Mouse (Mus musculus): ENCODE data around the gene Gdap1l1. TPM values are rescaled to one million over a fixed set of nuclear protein-coding genes. Genes with fewer than 3 reads are reported as not detected.
A peak's percentile ranks its signal among the peaks of the same experiment; 100 is the strongest.

Gene Gdap1l1
- total and polyA plus RNA-seq, 3 experiments: 0.25 TPM; not detected in 2

DNA sequence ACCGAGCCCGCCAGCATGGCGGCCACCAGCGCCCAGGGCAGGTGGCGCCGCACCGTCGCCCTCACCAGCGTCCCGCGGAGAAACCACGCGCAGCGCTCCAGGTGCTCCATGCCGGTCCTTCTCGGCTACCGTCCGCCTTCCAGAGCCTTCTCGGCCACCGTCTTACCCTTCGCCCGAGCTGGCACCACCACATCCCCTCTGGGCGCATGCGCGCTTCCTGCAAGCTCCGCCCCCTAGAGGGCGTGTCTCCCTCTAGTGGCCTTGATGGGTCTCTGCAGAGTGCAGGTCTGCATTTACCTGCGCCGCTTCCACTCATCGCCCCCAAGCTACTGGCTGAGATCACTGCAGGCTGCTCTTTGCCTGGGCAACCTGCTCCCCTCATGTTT lies 34.2 kb downstream of the Gdap1l1 start, which contains the start of gene Fitm2:
Gene Fitm2, minus strand, starts transcription at position 164 of the 386 bp plus-strand sequence.
- peak within 1 kb of the TSS; percentile 98 for H3K27ac ChIP-seq
- peak; percentile 99 for TF ChIP-seq CTCF (IDR thresholded peaks at IDR 0.05)
- peak; percentile 73 for TF ChIP-seq POLR2A (IDR thresholded peaks at IDR 0.05; ENCODE audit: insufficient read depth, low read depth, low read length)
- peak; percentile 88 for TF ChIP-seq EP300 (IDR thresholded peaks at IDR 0.05; ENCODE audit: insufficient read depth, low read depth, low read length)
- no peaks in the 10 kb centered on the region; the same call in 1 of the 2 replicates for H3K4me1 ChIP-seq (ENCODE audit: control insufficient read depth, insufficient read depth, low read length)
- 0 out of 2 replicates have a peak, but pooled peaks cover 1% of the 10 kb centered on the region for H3K79me2 ChIP-seq (replicated peaks; ENCODE audit: control insufficient read depth, insufficient read depth, low read length)
- no peaks in the 10 kb centered on the region for H3K27me3 ChIP-seq (ENCODE audit: control insufficient read depth, insufficient read depth, low read length)
- peak; percentile 94 to 96 for DNase-seq
- peak within 1 kb of the TSS; percentile 79 for H3K4me3 ChIP-seq
- under 1% methylated on average over 30 of the region's 30 CpGs for WGBS
- H3K36me3 ChIP-seq (ENCODE audit: control insufficient read depth, insufficient read depth, low read length): peaks cover 8% of the 10 kb centered on the region
- intact Hi-C loops (cut with DNase I): loop anchor here (2.0 kb wide), 2 partner anchors 20 to 52 kb away; no protein-coding TSS in a partner anchor
- H3K9ac ChIP-seq (ENCODE audit: low read depth, low read length): peak within 1 kb of the TSS; percentile 91

DNA sequence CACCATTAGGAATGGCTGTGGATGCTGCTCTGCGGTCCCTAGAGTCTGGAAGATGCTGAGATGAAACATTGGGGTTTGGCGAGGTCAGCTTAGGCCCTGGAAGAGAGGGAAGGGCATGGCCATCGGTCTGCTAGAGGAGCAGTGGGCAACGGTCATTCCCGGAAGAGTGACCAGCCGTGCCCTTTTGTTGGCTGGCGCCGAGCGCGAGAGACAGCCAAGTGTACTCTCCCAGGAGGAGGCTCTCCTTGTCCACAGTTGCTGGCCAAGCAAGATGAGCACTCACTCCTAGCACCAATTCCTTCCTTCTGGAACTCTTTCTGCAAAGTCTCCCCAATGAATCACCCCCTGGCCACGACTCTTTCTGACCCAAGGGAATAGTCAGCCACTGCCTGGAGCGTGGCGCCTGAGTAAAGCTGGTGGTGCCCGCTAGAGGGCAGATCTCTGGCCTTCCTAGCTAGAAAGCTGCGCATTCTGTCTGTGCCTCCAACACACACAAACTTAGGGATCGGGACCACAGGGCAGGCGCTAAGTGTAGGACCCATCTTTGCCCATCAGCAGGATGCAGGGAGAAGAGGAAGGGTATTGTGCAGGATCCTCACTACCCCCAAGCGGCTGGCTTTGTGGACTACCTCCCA lies 42.0 kb downstream of the Gdap1l1 start:
- Histone ChIP-seq H3K9ac (ENCODE audit: low read depth, low read length) (no peak overlapping the region), H3K4me1 (ENCODE audit: control insufficient read depth, insufficient read depth, low read length) (no peaks in the 10 kb centered on the region)
- no peak for DNase-seq

DNA sequence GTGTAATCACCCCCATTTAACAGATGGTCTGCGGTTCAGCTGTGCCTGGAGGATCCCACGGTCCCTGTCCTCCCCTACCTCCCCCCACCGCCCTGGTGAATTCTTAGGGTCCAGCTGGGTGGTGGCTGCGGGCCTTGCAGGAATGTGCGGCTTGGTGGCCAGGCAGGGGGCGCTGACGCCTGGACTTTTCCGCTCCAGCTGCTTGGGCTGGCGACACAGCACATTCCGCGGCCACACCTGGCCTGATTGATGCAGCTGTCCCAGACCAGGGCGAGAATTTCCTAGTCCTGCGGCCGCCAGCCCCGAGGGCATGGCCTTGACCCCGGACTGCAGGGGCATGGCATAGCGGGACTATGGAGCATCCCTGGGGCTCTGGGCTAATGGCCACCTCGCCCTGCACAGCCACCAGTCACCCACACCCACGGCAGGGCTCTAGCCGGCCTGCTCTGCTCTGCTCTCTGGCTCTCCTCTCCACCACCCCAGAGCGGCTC lies 43.3 kb downstream of the Gdap1l1 start:
- Histone ChIP-seq H3K27me3 (ENCODE audit: control insufficient read depth, insufficient read depth, low read length) (peaks cover 9% of the 10 kb centered on the region; the same call in 1 of the 2 replicates), H3K4me3 (no peak overlapping the region), H3K4me1 (ENCODE audit: control insufficient read depth, insufficient read depth, low read length) (no peaks in the 10 kb centered on the region), H3K9ac (ENCODE audit: low read depth, low read length) (no peak overlapping the region), H3K79me2 (replicated peaks; ENCODE audit: control insufficient read depth, insufficient read depth, low read length) (no peaks in the 10 kb centered on the region), H3K27ac (no peak overlapping the region), H3K36me3 (ENCODE audit: control insufficient read depth, insufficient read depth, low read length) (no peaks in the 10 kb centered on the region)
- intact Hi-C loops (cut with DNase I): no loop called here
- TF ChIP-seq CTCF (IDR thresholded peaks at IDR 0.05) (0 out of 2 replicates have a peak, but pooled peaks have one; percentile 15), POLR2A (IDR thresholded peaks at IDR 0.05; ENCODE audit: insufficient read depth, low read depth, low read length) (no peak)
- DNase-seq: no peak
- WGBS: 4% methylated on average over 21 of the region's 21 CpGs

More for the DNA sequence above, 42.0 kb downstream of the Gdap1l1 start:
- H3K27ac ChIP-seq: no peak overlapping the region
- peaks cover 9% of the 10 kb centered on the region; the same call in 1 of the 2 replicates for H3K27me3 ChIP-seq (ENCODE audit: control insufficient read depth, insufficient read depth, low read length)
- intact Hi-C loops (cut with DNase I): no loop called here
- 51% methylated on average over 18 of the region's 18 CpGs for whole genome bisulfite sequencing
- no peak overlapping the region for H3K4me3 ChIP-seq
- H3K79me2 ChIP-seq (replicated peaks; ENCODE audit: control insufficient read depth, insufficient read depth, low read length): no peaks in the 10 kb centered on the region
- no peak for TF ChIP-seq EP300 (IDR thresholded peaks at IDR 0.05; ENCODE audit: insufficient read depth, low read depth, low read length)
- no peak for TF ChIP-seq POLR2A (IDR thresholded peaks at IDR 0.05; ENCODE audit: insufficient read depth, low read depth, low read length)
- peak; percentile 63 for TF ChIP-seq CTCF (IDR thresholded peaks at IDR 0.05)
- no peaks in the 10 kb centered on the region for H3K36me3 ChIP-seq (ENCODE audit: control insufficient read depth, insufficient read depth, low read length)

GRCm38 (mm10) chr2:163487360-163487759 lies 49.1 kb downstream of the Gdap1l1 start:
- no peak for DNase-seq
- WGBS: 85% methylated on average over 3 of the region's 3 CpGs
- intact Hi-C loops (cut with DNase I): no loop called here
- no peaks in the 10 kb centered on the region for H3K4me1 ChIP-seq (ENCODE audit: control insufficient read depth, insufficient read depth, low read length)
- H3K9ac ChIP-seq (ENCODE audit: low read depth, low read length): no peak overlapping the region
- H3K4me3 ChIP-seq: no peak overlapping the region
- H3K27me3 ChIP-seq (ENCODE audit: control insufficient read depth, insufficient read depth, low read length): 0 out of 2 replicates have a peak, but pooled peaks cover under 1% of the 10 kb centered on the region
- TF ChIP-seq POLR2A (IDR thresholded peaks at IDR 0.05; ENCODE audit: insufficient read depth, low read depth, low read length): no peak
- TF ChIP-seq CTCF (IDR thresholded peaks at IDR 0.05): no peak
- TF ChIP-seq EP300 (IDR thresholded peaks at IDR 0.05; ENCODE audit: insufficient read depth, low read depth, low read length): no peak
- no peak overlapping the region for H3K27ac ChIP-seq
- no peaks in the 10 kb centered on the region for H3K36me3 ChIP-seq (ENCODE audit: control insufficient read depth, insufficient read depth, low read length)
- no peaks in the 10 kb centered on the region for H3K79me2 ChIP-seq (replicated peaks; ENCODE audit: control insufficient read depth, insufficient read depth, low read length)

DNA sequence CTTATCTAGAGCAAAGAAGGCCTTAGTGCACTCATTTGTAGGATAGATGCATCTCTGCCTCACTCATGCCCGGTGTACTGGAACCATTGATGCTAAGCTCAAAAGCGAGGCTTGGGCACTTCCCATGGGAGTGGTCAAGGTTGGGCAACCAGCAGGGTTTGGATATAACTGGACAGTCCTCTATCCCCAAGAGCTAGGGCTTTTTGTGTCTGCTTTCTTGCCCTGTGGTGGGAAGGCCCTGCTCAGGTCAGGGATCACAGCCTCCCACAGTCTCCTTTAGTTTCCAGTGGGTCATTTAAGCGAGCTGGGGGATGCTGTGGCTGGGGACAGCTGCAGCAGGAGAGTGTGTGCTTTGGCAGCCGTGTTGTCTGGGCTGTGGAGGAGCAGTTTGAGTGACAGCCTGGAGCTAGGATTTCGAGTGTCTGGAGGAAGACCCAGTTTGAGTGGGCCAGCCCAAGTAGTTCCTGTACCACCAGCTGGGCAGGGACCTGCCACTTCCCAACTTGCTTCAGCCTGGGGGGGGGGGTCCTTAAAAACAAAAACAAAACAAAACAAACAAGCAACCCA lies 51.5 kb downstream of the Gdap1l1 start:
- H3K36me3 ChIP-seq (ENCODE audit: control insufficient read depth, insufficient read depth, low read length): no peaks in the 10 kb centered on the region
- 43% methylated on average over 5 of the region's 5 CpGs for WGBS
- no peak overlapping the region for H3K9ac ChIP-seq (ENCODE audit: low read depth, low read length)
- intact Hi-C loops (cut with DNase I): no loop called here
- no peak overlapping the region for H3K27ac ChIP-seq
- H3K27me3 ChIP-seq (ENCODE audit: control insufficient read depth, insufficient read depth, low read length): no peaks in the 10 kb centered on the region
- DNase-seq: no peak
- H3K4me3 ChIP-seq: no peak overlapping the region
- TF ChIP-seq CTCF (IDR thresholded peaks at IDR 0.05): no peak
- TF ChIP-seq EP300 (IDR thresholded peaks at IDR 0.05; ENCODE audit: insufficient read depth, low read depth, low read length): no peak
- no peak for TF ChIP-seq POLR2A (IDR thresholded peaks at IDR 0.05; ENCODE audit: insufficient read depth, low read depth, low read length)
- no peaks in the 10 kb centered on the region for H3K4me1 ChIP-seq (ENCODE audit: control insufficient read depth, insufficient read depth, low read length)
- H3K79me2 ChIP-seq (replicated peaks; ENCODE audit: control insufficient read depth, insufficient read depth, low read length): no peaks in the 10 kb centered on the region

GRCm38 (mm10) chr2:163490656-163491055 lies 52.4 kb downstream of the Gdap1l1 start:
- Histone ChIP-seq H3K4me3 (no peak overlapping the region), H3K27ac (no peak overlapping the region), H3K9ac (ENCODE audit: low read depth, low read length) (no peak overlapping the region), H3K79me2 (replicated peaks; ENCODE audit: control insufficient read depth, insufficient read depth, low read length) (no peaks in the 10 kb centered on the region), H3K4me1 (ENCODE audit: control insufficient read depth, insufficient read depth, low read length) (no peaks in the 10 kb centered on the region), H3K27me3 (ENCODE audit: control insufficient read depth, insufficient read depth, low read length) (no peaks in the 10 kb centered on the region), H3K36me3 (ENCODE audit: control insufficient read depth, insufficient read depth, low read length) (no peaks in the 10 kb centered on the region)
- no peak for DNase-seq
- WGBS: 90% methylated on average over 17 of the region's 17 CpGs
- no peak for TF ChIP-seq EP300 (IDR thresholded peaks at IDR 0.05; ENCODE audit: insufficient read depth, low read depth, low read length)
- no peak for TF ChIP-seq CTCF (IDR thresholded peaks at IDR 0.05)
- no peak for TF ChIP-seq POLR2A (IDR thresholded peaks at IDR 0.05; ENCODE audit: insufficient read depth, low read depth, low read length)
- intact Hi-C loops (cut with DNase I): no loop called here

Measured in heart, adult 2 months (tissue).